ENCODE assay signal across 26 mouse cellular contexts in the genomic region with DNA sequence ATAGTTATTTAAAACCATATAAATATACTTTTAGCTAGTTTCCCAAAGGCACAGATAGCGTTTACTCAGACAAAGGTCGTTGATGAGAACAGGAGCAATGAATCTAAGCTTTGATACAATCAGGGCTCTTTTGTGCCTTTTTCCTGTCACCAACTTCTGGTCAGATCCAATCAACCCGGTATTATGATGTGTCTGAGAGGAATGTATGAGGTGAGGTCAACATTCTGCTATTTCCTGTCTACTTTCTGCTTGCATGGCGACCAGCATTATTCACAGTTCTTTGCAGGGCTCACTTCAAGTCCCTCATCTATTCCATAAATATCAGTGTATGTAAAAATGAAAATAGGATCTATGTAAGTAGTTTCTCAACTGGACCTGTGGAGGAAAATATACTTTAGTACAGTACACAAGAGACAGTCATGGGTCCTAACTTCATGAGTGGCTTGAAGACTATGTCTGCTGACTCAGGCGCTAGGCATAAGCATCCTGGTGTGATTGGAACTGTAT. TPM values are rescaled to one million over a fixed set of nuclear protein-coding genes. Genes with fewer than 3 reads are reported as not detected.
A peak's percentile ranks its signal among the peaks of the same experiment; 100 is the strongest.
DNase-seq lines count a peak whose midpoint lies in the region; ATAC-seq and TF ChIP-seq lines count a peak whose summit lies in the region.
"Had no signal": no experiment of that assay in that cellular context is flagged by ENCODE, and none has a peak within 500 bp of the region (broad histone marks: within the 10 kb centered on the region; RNA-seq: fewer than 3 reads in every experiment).

No protein-coding gene starts in this region.

- no peak overlapping the region for H3K4me2 ChIP-seq in heart, postnatal 0 days (ENCODE audit: low read depth, low read length)
- no peak overlapping the region for H3K4me2 ChIP-seq in heart, embryonic 12.5 days
- peak overlapping the region; percentile 24 for H3K4me2 ChIP-seq in myocyte (ENCODE audit: low read depth)
- H3K4me2 ChIP-seq: hindbrain, embryonic 13.5 days; intestine, embryonic 15.5 days had no signal

- no peak; the same call in 1 of the 2 replicates for ATAC-seq in heart, postnatal 0 days (ENCODE audit: insufficient read depth, low read depth)
- no peak for ATAC-seq in heart, embryonic 12.5 days (ENCODE audit: insufficient number of reproducible peaks, low FRiP score)
- peak; percentile 74 for ATAC-seq in Patski
- ATAC-seq: forebrain, embryonic 14.5 days; forebrain, postnatal 0 days; hindbrain, embryonic 16.5 days; intestine, embryonic 15.5 days had no signal

- WGBS in heart, postnatal 0 days = 47% methylated on average over 5 of the region's 5 CpGs
- 55% methylated on average over 5 of the region's 5 CpGs for WGBS in heart, embryonic 12.5 days

- no peaks in the 10 kb centered on the region for H3K36me3 ChIP-seq in heart, postnatal 0 days (replicated peaks; ENCODE audit: control insufficient read depth, insufficient read depth, low read length)
- H3K36me3 ChIP-seq in heart, embryonic 12.5 days = no peaks in the 10 kb centered on the region
- H3K36me3 ChIP-seq in myocyte (ENCODE audit: control insufficient read depth, insufficient read depth) = peaks cover 4% of the 10 kb centered on the region
- H3K36me3 ChIP-seq: heart, embryonic 10.5 days; hindbrain, embryonic 10.5 days; hindbrain, embryonic 13.5 days; intestine, embryonic 15.5 days had no signal

- TF ChIP-seq CTCF in heart, postnatal 0 days (IDR thresholded peaks at IDR 0.05; ENCODE audit: low read depth) = no peak
- TF ChIP-seq CTCF in Patski (IDR thresholded peaks at IDR 0.05) = no peak

- no peak for DNase-seq in heart, postnatal 0 days (ENCODE audit: low spot score)
- DNase-seq in 3T3-L1 (ENCODE audit: low read depth, low spot score) (peak; percentile 82), Patski (ENCODE audit: low read depth, low spot score) (no peak)
- no peak for DNase-seq in urinary bladder, postnatal 10 days (ENCODE audit: low spot score)
- DNase-seq in layer of hippocampus, adult 18-20 months (ENCODE audit: low spot score in 2 of 2) = no peak
- DNase-seq: adrenal gland, postnatal 10 days; adrenal gland, postnatal 36 days; cerebellum, adult 11 months; cerebellum, adult 2 months; cerebellum, postnatal 10 days; cerebellum, postnatal 36 days; embryo, embryonic 11 days; forebrain, postnatal 0 days; gastrocnemius, postnatal 36 days; heart, adult 2 months; heart, postnatal 10 days; heart, postnatal 36 days; kidney, adult 11 months had no signal

- H3K9me3 ChIP-seq in heart, postnatal 0 days (replicated peaks; ENCODE audit: control insufficient read depth, low read length) = no peaks in the 10 kb centered on the region
- H3K9me3 ChIP-seq in heart, embryonic 12.5 days (replicated peaks) = no peaks in the 10 kb centered on the region
- H3K9me3 ChIP-seq: heart, embryonic 10.5 days; hindbrain, embryonic 10.5 days; hindbrain, embryonic 13.5 days; intestine, embryonic 15.5 days had no signal

- CTCF ChIA-PET in Patski (lab: Charles Lee) = interaction anchor here (1.0 kb wide), 1 partner anchor 22 kb away, joined by 4 read pairs; no protein-coding TSS in a partner anchor

- peak overlapping the region; percentile 40; the same call in 1 of the 2 replicates for H3K27ac ChIP-seq in heart, postnatal 0 days (ENCODE audit: low read depth)
- H3K27ac ChIP-seq in heart, embryonic 12.5 days (ENCODE audit: poor library complexity, severe bottlenecking) = no peak overlapping the region
- H3K27ac ChIP-seq: heart, adult 2 months; heart, embryonic 10.5 days; hindbrain, embryonic 10.5 days; hindbrain, embryonic 13.5 days; intestine, embryonic 15.5 days had no signal

- H3K4me1 ChIP-seq in heart, postnatal 0 days (ENCODE audit: control insufficient read depth, insufficient read depth) = peaks cover 5% of the 10 kb centered on the region
- 0 out of 2 replicates have a peak, but pooled peaks cover 3% of the 10 kb centered on the region for H3K4me1 ChIP-seq in heart, embryonic 12.5 days (replicated peaks)
- H3K4me1 ChIP-seq: heart, embryonic 10.5 days; hindbrain, embryonic 10.5 days; intestine, embryonic 15.5 days had no signal

- no peak for TF ChIP-seq POLR2A in myocyte (IDR thresholded peaks at IDR 0.05; ENCODE audit: insufficient read length, low read depth)

- in situ Hi-C loops in Patski (cut with MboI; ENCODE audit: low pct_unique_long_range_greater_than_20kb) = no loop called here

- H3K27me3 ChIP-seq in heart, postnatal 0 days (ENCODE audit: control insufficient read depth, insufficient read depth, low read length) = no peaks in the 10 kb centered on the region
- no peaks in the 10 kb centered on the region for H3K27me3 ChIP-seq in heart, embryonic 12.5 days (replicated peaks)
- H3K27me3 ChIP-seq in Patski (no peaks in the 10 kb centered on the region), myocyte (ENCODE audit: control insufficient read depth, insufficient read depth, insufficient read length) (no peaks in the 10 kb centered on the region)
- H3K27me3 ChIP-seq: hindbrain, embryonic 13.5 days; intestine, embryonic 15.5 days had no signal

- H3K4me3 ChIP-seq in heart, postnatal 0 days (ENCODE audit: low read depth, low read length) = no peak overlapping the region
- no peak overlapping the region for H3K4me3 ChIP-seq in heart, embryonic 12.5 days
- no peak overlapping the region for H3K4me3 ChIP-seq in myocyte
- H3K4me3 ChIP-seq: heart, adult 2 months; heart, embryonic 10.5 days; hindbrain, embryonic 10.5 days; hindbrain, embryonic 13.5 days; intestine, embryonic 15.5 days had no signal

- no peak overlapping the region for H3ac ChIP-seq in myocyte (ENCODE audit: control insufficient read depth, insufficient read length)

- H3K9ac ChIP-seq in heart, postnatal 0 days (replicated peaks; ENCODE audit: low read depth, low read length) = no peak overlapping the region
- H3K9ac ChIP-seq in heart, embryonic 12.5 days = no peak overlapping the region
- H3K9ac ChIP-seq: forebrain, postnatal 0 days; hindbrain, embryonic 13.5 days; intestine, embryonic 15.5 days had no signal

- no peak for TF ChIP-seq EP300 in heart, postnatal 0 days (IDR thresholded peaks at IDR 0.05; ENCODE audit: low read depth)

- POLR2A ChIA-PET in Patski (lab: Charles Lee) = no interaction called here

- H3K79me2 ChIP-seq in myocyte (ENCODE audit: control insufficient read depth, insufficient read depth) = peaks cover 11% of the 10 kb centered on the region

TF ChIP-seq in myocyte, 11 proteins besides CTCF, POLR2A, EP300 and RAD21:
- no peak for TF ChIP-seq POLR2AphosphoS2 (IDR thresholded peaks at IDR 0.05; ENCODE audit: insufficient read length, low read depth)
- TF ChIP-seq E2F4 (IDR thresholded peaks at IDR 0.05; ENCODE audit: insufficient read depth) = no peak
- no peak for TF ChIP-seq TCF12 (IDR thresholded peaks at IDR 0.05; ENCODE audit: insufficient read depth, poor library complexity, severe bottlenecking)
- TF ChIP-seq USF1 (IDR thresholded peaks at IDR 0.05; ENCODE audit: low read depth) = no peak
- TF ChIP-seq CEBPB (IDR thresholded peaks at IDR 0.05; ENCODE audit: insufficient read depth, poor library complexity, severe bottlenecking) = no peak
- no peak for TF ChIP-seq REST (IDR thresholded peaks at IDR 0.05; ENCODE audit: insufficient read depth, insufficient read length)
- no peak for TF ChIP-seq TCF3 (IDR thresholded peaks at IDR 0.05; ENCODE audit: insufficient read length, low read depth)
- no peak for TF ChIP-seq SRF (IDR thresholded peaks at IDR 0.05; ENCODE audit: control insufficient read depth, insufficient read length, low read depth)
- no peak for TF ChIP-seq MAX (IDR thresholded peaks at IDR 0.05; ENCODE audit: low read depth)
- TF ChIP-seq MYOG (IDR thresholded peaks at IDR 0.05; ENCODE audit: control insufficient read depth in 1 of 3, insufficient read depth in 1 of 3, insufficient read length in 2 of 3, low read depth in 2 of 3) = no peak
- no peak for TF ChIP-seq MYOD1 (IDR thresholded peaks at IDR 0.05; ENCODE audit: control insufficient read depth in 1 of 3, insufficient read length in 2 of 3, low read depth in 2 of 3)
TF ChIP-seq in myocyte: peak in this region for 0.

RNA-seq across cellular contexts. Expression of a gene that starts 18.4 kb away (rescaled TPM):
- 43.7 and 55.4 TPM in 2 replicates for total RNA-seq in heart, postnatal 0 days (2014; rRNA removed; ENCODE audit: low replicate concordance)
- polyA plus RNA-seq in heart, postnatal 0 days (2015; fragmentation: Nextera tagmentation; extraction: Ambion mirVana) = 18.3 and 22.4 TPM in 2 replicates
- 36.4 and 38.3 TPM in 2 replicates for polyA plus RNA-seq in heart, embryonic 12.5 days (2016; fragmentation: Nextera tagmentation; extraction: Ambion mirVana)
- 45.9 TPM for polyA plus RNA-seq in Patski (2021)
- 41.8 TPM for polyA plus RNA-seq in myocyte (2012; fragmentation: generic; extraction: Trizol)
- total RNA-seq in layer of hippocampus, adult 18-20 months (2021) = 10 to 100 TPM; 30.2 to 37.0 TPM
